Mouse (Mus musculus) G1E (cell line): ENCODE measurements around the gene Marf1. TPM values are rescaled to one million over a fixed set of nuclear protein-coding genes. Genes with fewer than 3 reads are reported as not detected.

Experiments
- ATAC-seq: 2 replicates; pipeline ENCODE4 v1.8.0; 2016; ENCODE audit warnings: mild to moderate bottlenecking; ENCODE audit not compliant: insufficient number of reproducible peaks, poor library complexity, low FRiP score, severe bottlenecking; ENCODE audit errors: extremely low read depth
- DNase-seq: peaks from one replicate; pipeline ENCODE4 v3.0.0; 2012; ENCODE audit warnings: low spot score
- H3K27me3 ChIP-seq: 2 replicates; pipeline ENCODE4 v1.6.1; 2012; ENCODE audit warnings: mild to moderate bottlenecking, low read length, inconsistent platforms; ENCODE audit not compliant: insufficient read depth
- H3K36me3 ChIP-seq: replicated peaks from 2 replicates; pipeline ENCODE3; 2012; ENCODE audit warnings: mild to moderate bottlenecking, inconsistent platforms
- H3K4me1 ChIP-seq: 2 replicates; pipeline ENCODE4 v1.6.1; 2012; ENCODE audit warnings: low read depth, low read length, inconsistent platforms, mixed read lengths; ENCODE audit not compliant: insufficient read depth
- H3K4me3 ChIP-seq: 2 replicates; pipeline ENCODE4 v1.5.1; 2012; ENCODE audit warnings: low read depth, mild to moderate bottlenecking, inconsistent platforms, low read length, moderate library complexity, mixed read lengths
- H3K9me3 ChIP-seq: replicated peaks from 2 replicates; pipeline ENCODE4 v1.6.1; 2012; ENCODE audit warnings: inconsistent platforms
- CTCF ChIP-seq: IDR thresholded peaks from 2 replicates; pipeline ENCODE4 v1.5.1; 2012; ENCODE audit warnings: low read depth, low read length, inconsistent platforms, mixed read lengths
- GATA1 ChIP-seq: IDR thresholded peaks from 2 replicates; pipeline ENCODE4 v1.6.1; 2012; ENCODE audit warnings: borderline replicate concordance, low read length, inconsistent platforms, mixed read lengths
- GATA2 ChIP-seq: IDR thresholded peaks from 2 replicates; pipeline ENCODE4 v1.6.1; 2012; ENCODE audit warnings: low read depth, low read length, inconsistent platforms, borderline replicate concordance
- POLR2AphosphoS5 ChIP-seq: IDR thresholded peaks from 2 replicates; pipeline ENCODE4 v1.6.1; 2012; ENCODE audit warnings: low read depth, low read length, inconsistent platforms; ENCODE audit not compliant: insufficient replicate concordance
- TAL1 ChIP-seq: conservative IDR thresholded peaks from 2 replicates; pipeline ENCODE4 v1.6.1; 2012; ENCODE audit warnings: low read depth, low read length, inconsistent platforms, mixed read lengths
- polyA plus RNA-seq: library from polyadenylated mRNA; stranded (reverse); fragments of >175 nt; gene quantifications from 2 replicates; pipeline ENCODE4 v1.2.3, GENCODE M21; 2012
- total RNA-seq, 2 experiments: library from RNA; stranded (forward) in 1 of 2; stranded (reverse) in 1 of 2; fragments of 200-1000 nt in 1 of 2; fragments of >200 nt in 1 of 2; fragmentation: Nextera tagmentation in 1 of 2; gene quantifications; 2 replicates each; pipeline ENCODE4 v1.2.3; 2014 to 2017

Gene Marf1
- total and polyA plus RNA-seq, 3 experiments: 3.3 to 75.4 (median 32.3) TPM

DNA sequence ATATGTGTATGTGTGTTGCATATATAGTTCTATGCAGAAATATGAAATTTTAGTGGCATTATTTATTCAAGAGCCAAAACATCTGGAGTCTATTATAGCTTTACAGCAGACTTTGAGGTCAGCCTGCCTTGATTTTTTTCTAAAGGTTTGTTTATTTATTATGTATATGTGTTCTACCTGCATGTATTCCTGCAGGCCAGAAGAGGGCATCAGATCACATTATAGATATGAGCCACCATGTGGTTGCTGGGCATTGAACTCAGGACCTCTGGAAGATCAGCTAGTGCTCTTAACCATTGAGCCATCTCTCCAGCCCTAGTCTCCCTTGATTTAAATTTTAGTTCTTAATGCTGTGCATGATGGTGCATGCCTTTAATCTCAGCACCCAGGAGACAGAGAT is 15.4 kb downstream of the Marf1 start:
- DNase-seq (no peak), ATAC-seq (no peak)
- no peaks in the 10 kb centered on the region for H3K27me3 ChIP-seq
- H3K4me1 ChIP-seq: no peaks in the 10 kb centered on the region; the same call in 1 of the 2 replicates
- no peaks in the 10 kb centered on the region for H3K9me3 ChIP-seq
- no peak overlapping the region for H3K4me3 ChIP-seq
- H3K36me3 ChIP-seq: peaks cover 83% of the 10 kb centered on the region
- TF ChIP-seq GATA1: no peak
- TF ChIP-seq GATA2: no peak
- TF ChIP-seq TAL1: no peak

DNA sequence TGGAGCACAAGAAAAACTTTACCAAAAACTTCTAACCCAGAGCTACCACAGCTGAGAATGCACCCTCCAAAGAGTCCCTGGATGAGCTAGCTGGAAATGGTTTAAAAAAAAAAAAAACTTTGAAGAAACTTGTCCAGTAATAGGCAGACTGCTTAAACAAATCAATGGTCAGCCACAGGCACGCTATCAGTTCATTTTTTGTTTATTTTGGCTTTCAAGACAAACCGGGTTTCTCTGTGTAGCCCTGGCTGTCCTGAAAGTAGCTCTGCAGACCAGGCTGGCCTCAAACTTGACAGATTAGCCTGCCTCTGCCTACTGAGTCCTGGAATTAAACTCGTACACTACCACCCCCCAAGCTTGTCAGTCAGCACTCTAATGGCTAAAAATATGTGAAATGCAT is 19.9 kb downstream of the Marf1 start:
- no peak for ATAC-seq
- H3K9me3 ChIP-seq: no peaks in the 10 kb centered on the region
- no peak for DNase-seq
- no peaks in the 10 kb centered on the region for H3K4me1 ChIP-seq
- TF ChIP-seq TAL1: no peak
- no peak for TF ChIP-seq CTCF
- H3K4me3 ChIP-seq: no peak overlapping the region
- peaks cover 86% of the 10 kb centered on the region for H3K36me3 ChIP-seq
- H3K27me3 ChIP-seq: no peaks in the 10 kb centered on the region

DNA sequence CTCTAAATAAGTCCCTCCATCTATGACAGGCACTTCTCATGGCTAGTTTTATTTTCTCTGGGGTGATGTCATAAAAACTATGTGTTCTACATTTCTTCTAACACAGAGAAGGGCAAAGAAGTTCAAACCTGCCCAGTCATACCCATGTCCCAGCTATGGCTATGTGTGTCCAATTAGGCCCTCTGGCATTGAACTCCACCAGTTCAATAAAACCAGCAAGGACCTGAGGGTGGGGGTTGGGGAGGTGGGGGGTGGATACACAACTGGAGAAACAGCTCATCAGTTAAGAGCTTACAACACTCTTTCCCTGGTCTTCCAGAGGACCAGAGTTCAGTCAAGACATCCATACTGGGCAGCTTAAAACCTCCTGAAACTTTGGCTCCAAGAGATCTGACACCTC is 24.0 kb downstream of the Marf1 start:
- no peak for DNase-seq
- TF ChIP-seq GATA2 (no peak), CTCF (no peak), POLR2AphosphoS5 (no peak), TAL1 (no peak), GATA1 (no peak)
- H3K4me3 ChIP-seq: no peak overlapping the region
- H3K9me3 ChIP-seq: no peaks in the 10 kb centered on the region
- H3K4me1 ChIP-seq: no peaks in the 10 kb centered on the region
- peaks cover 88% of the 10 kb centered on the region for H3K36me3 ChIP-seq
- no peak for ATAC-seq
- H3K27me3 ChIP-seq: no peaks in the 10 kb centered on the region

DNA sequence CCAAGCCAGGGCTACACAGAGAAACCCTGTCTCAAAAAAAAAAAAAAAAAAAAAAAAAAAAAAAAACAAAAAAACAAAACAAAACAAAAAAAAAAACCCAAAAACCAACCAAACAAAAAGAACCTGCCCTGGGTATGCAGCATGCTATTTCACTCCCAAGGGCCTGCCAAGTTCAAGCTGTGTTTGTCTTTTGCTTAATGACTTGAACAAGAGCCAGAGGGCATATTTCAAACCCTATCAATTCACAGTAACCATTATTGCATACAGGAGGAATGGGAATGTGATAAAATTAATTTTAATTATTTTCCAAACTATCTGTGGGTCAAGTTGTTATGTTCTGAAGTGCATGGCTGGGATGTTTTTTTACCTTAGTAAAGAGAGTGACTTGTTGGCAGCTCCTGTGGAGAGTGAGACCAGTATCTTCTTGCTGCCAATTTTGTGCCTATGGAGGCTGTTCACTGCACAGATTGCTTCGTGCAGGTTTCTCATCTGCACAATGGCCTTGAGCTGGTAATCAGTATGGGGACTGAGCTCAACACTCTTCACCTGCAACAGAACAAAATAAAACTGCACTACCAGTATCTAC is 25.1 kb downstream of the Marf1 start:
- no peak for TF ChIP-seq CTCF
- TF ChIP-seq GATA1: no peak
- TF ChIP-seq GATA2: no peak
- TF ChIP-seq TAL1: no peak
- TF ChIP-seq POLR2AphosphoS5: no peak
- no peaks in the 10 kb centered on the region for H3K4me1 ChIP-seq
- DNase-seq: no peak
- no peak overlapping the region for H3K4me3 ChIP-seq
- H3K27me3 ChIP-seq: no peaks in the 10 kb centered on the region
- H3K9me3 ChIP-seq: no peaks in the 10 kb centered on the region
- peaks cover 86% of the 10 kb centered on the region for H3K36me3 ChIP-seq
- ATAC-seq: no peak

DNA sequence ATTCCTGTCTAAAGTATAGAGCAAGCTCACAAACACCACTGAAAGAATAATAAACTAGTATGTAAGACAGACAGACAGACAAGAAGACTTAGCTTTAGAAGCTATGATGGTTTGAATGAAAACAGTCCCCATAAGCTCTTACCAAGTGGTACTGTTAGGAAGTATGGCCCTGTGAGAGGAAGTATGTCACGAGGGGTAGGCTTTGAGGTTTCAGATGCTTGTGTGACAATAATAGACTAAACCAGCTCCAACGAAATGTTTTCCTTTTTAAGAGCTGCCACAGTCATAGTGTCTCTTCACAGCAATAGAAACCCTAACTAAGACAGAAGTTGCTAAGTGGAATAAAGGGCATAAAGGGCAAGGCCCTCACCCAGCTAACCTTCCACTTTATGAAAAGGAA is 28.1 kb downstream of the Marf1 start:
- Histone ChIP-seq H3K27me3 (no peaks in the 10 kb centered on the region), H3K9me3 (no peaks in the 10 kb centered on the region), H3K4me3 (no peak overlapping the region), H3K4me1 (no peaks in the 10 kb centered on the region), H3K36me3 (peaks cover 89% of the 10 kb centered on the region)
- TF ChIP-seq GATA2: no peak
- no peak for TF ChIP-seq GATA1
- TF ChIP-seq CTCF: no peak
- no peak for TF ChIP-seq TAL1
- no peak for TF ChIP-seq POLR2AphosphoS5
- ATAC-seq (no peak), DNase-seq (no peak)

DNA sequence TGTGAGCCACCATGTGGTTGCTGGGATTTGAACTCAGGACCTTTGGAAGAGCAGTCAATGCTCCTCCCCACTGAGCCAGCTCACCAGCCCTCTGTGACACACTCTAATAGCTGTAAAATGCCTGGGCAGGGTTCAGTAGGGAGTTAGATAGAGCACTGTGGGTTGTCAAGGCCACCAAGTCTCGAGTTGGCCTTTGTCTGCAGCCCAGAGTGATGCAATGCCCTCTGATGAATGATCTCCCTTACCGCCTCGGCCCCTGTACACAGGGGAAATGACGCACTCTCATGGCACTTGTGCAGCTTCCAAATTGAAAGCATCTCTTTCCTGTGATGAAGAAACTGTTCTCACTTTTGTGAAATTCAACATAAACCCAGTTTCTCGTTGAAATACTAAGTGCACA is 31.3 kb downstream of the Marf1 start:
- H3K9me3 ChIP-seq: no peaks in the 10 kb centered on the region
- H3K36me3 ChIP-seq: peaks cover 90% of the 10 kb centered on the region
- ATAC-seq (no peak), DNase-seq (no peak)
- no peak for TF ChIP-seq POLR2AphosphoS5
- no peak for TF ChIP-seq TAL1
- TF ChIP-seq GATA2: no peak
- no peak for TF ChIP-seq CTCF
- no peak for TF ChIP-seq GATA1
- no peaks in the 10 kb centered on the region for H3K27me3 ChIP-seq
- no peak overlapping the region for H3K4me3 ChIP-seq
- no peaks in the 10 kb centered on the region for H3K4me1 ChIP-seq

DNA sequence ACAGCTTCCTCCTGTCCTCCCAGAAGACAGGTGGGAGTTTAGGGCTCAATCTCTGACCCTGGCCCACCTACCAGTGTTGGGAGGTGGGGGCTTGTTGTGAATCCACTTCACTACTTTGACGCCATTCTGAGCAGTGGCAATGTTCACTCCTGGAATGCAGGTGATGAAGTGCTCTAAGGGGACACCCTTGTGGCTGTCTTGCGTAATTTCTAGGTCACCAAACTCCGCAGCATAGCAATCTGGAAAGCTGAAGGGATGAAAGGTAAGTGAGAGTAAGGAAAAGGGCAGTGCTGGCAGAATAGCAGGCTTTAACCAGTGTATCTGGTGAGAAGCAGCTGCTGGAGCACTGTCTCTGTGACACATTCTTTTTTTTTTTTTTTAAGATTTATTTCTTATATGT is 31.8 kb downstream of the Marf1 start:
- H3K27me3 ChIP-seq: no peaks in the 10 kb centered on the region
- H3K4me1 ChIP-seq: no peaks in the 10 kb centered on the region
- H3K9me3 ChIP-seq: no peaks in the 10 kb centered on the region
- TF ChIP-seq CTCF (no peak), GATA1 (no peak), TAL1 (no peak), GATA2 (no peak), POLR2AphosphoS5 (no peak)
- no peak overlapping the region for H3K4me3 ChIP-seq
- H3K36me3 ChIP-seq: peaks cover 86% of the 10 kb centered on the region
- ATAC-seq: no peak
- no peak for DNase-seq
